Mouse (Mus musculus) spleen, adult 12 weeks (tissue): ENCODE measurements at regions not wholly inside any gene's neighbourhood (a gene's known extent, or its start where the extent isn't known, plus 50 kb on each side); places are given as distances from the start of the nearest gene placed in this dataset.

ENCODE experiments used
- DNase-seq: peaks from one replicate; pipeline ENCODE4 v3.0.0; 2022; ENCODE audit warnings: low spot score

- DNase-seq: no peak
These were observed 162.5 kb downstream of the Emp1 start for GRCm38 (mm10) chr6:135524886-135525285.

GRCm38 (mm10) chr6:135525841-135526327, 163.5 kb downstream of the Emp1 start:
- no peak for DNase-seq

GRCm38 (mm10) chr6:135526460-135527160, 164.3 kb downstream of the Emp1 start:
- DNase-seq: no peak

GRCm38 (mm10) chr6:135527879-135528278, 165.5 kb downstream of the Emp1 start:
- DNase-seq: no peak

- no peak for DNase-seq
These were observed 177.7 kb downstream of the Emp1 start for GRCm38 (mm10) chr6:135539791-135540646.

- DNase-seq: no peak
These were observed 179.2 kb downstream of the Emp1 start for GRCm38 (mm10) chr6:135541566-135541965.

- DNase-seq: no peak
These were observed 180.0 kb downstream of the Emp1 start for GRCm38 (mm10) chr6:135542356-135542755.

- no peak for DNase-seq
These were observed 181.0 kb downstream of the Emp1 start for GRCm38 (mm10) chr6:135543390-135543789.

- DNase-seq: no peak
These were observed 181.5 kb downstream of the Emp1 start for GRCm38 (mm10) chr6:135543863-135544262.

- DNase-seq: no peak
These were observed 188.1 kb downstream of the Emp1 start for GRCm38 (mm10) chr6:135550368-135550950.

GRCm38 (mm10) chr6:135552396-135552795, 190.1 kb downstream of the Emp1 start:
- no peak for DNase-seq

- no peak for DNase-seq
These were observed 197.2 kb downstream of the Emp1 start for GRCm38 (mm10) chr6:135559501-135559907.

GRCm38 (mm10) chr6:135562267-135562666, 199.9 kb downstream of the Emp1 start:
- no peak for DNase-seq

GRCm38 (mm10) chr6:135563766-135564165, 201.4 kb downstream of the Emp1 start:
- no peak for DNase-seq

- DNase-seq: no peak
These were observed 206.7 kb downstream of the Emp1 start for GRCm38 (mm10) chr6:135569086-135569485.

GRCm38 (mm10) chr6:135575294-135575693, 212.9 kb downstream of the Emp1 start:
- DNase-seq: no peak

GRCm38 (mm10) chr6:135578728-135579127, 216.4 kb downstream of the Emp1 start:
- DNase-seq: no peak

- no peak for DNase-seq
These were observed 220.2 kb downstream of the Emp1 start for GRCm38 (mm10) chr6:135582567-135582966.

GRCm38 (mm10) chr6:135584782-135585181, 222.4 kb downstream of the Emp1 start:
- DNase-seq: no peak

GRCm38 (mm10) chr6:135590084-135590483, 227.7 kb downstream of the Emp1 start:
- no peak for DNase-seq

GRCm38 (mm10) chr6:135591085-135591484, 228.7 kb downstream of the Emp1 start:
- no peak for DNase-seq

GRCm38 (mm10) chr6:135596358-135596757, 234.0 kb downstream of the Emp1 start:
- no peak for DNase-seq
